Mouse (Mus musculus) mouse embryonic stem cell (cell line): Measurements from ENCODE around the gene Mff.

Source experiments
- in situ Hi-C, 2 experiments: fragments of 300-500 bp; cut with MboI; formaldehyde crosslinking; loops; 1 replicate in 1 of 2; 3 replicates in 1 of 2; pipeline ENCODE4 v1.14.3; 2019 to 2020; ENCODE audit warnings: low sequenced_read_pairs in 2 of 2, low pct_unique_long_range_greater_than_20kb in 1 of 2, mixed read lengths in 1 of 2; ENCODE audit not compliant: unreplicated experiment in 1 of 2

Mff gene

GRCm38 (mm10) chr1:82798304-82798703 lies 73.6 kb downstream of the Mff start:
- in situ Hi-C loops: loop anchor here in 1 of 2 experiments (25.0 kb wide), 1 partner anchor 389 kb away; no protein-coding TSS in a partner anchor

- in situ Hi-C loops: loop anchor here in 1 of 2 experiments (25.0 kb wide), 1 partner anchor 388 kb away; no protein-coding TSS in a partner anchor
Measured at GRCm38 (mm10) chr1:82798922-82799321, 74.2 kb downstream of the Mff start.

- in situ Hi-C loops: loop anchor here (10.0 kb wide), 1 partner anchor 174 kb away; no protein-coding TSS in a partner anchor
Measured at GRCm38 (mm10) chr1:82801105-82801783, 76.6 kb downstream of the Mff start.
